Mouse (Mus musculus): ENCODE measurements around the gene Zfp114.

Gene Zfp114

DNA sequence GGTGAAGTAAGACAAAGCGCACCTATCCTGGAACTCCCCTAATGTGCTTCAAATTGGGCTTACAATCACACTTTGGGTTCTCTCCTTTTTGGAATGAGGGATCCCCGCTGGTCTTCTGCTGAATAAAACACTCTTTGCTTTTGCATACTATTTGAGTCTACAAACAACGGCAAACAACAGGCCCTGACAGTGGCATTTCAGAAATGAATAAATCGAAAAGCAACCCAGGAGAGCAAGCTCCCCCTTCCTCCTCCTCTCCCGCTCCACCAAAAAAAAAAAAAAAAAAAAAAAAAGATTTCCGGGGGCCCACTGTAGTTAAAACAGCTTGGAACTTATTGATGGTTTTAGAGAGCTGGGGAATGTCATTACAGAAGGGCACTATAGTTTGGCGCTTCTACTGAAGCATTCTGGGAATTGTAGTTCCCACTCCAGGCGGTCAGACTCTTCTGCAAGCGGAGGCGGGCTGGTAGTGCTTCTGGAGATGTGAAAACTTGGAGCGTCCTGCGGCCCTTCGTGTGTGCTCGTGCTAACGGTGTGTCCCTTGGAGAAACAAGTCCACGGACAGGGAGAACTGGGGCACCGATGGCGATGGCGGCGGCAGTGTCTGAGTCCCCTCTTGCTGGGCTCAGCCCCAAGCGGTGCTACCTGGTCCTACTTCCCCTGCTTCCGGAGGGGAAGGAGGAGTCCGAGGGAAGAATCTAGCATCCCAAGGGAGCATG is at the start of gene Zfp114:
Gene Zfp114 (plus strand): TSS at position 443 of the 719 bp plus-strand sequence.
- no peak for TF ChIP-seq GATA4 (IDR thresholded peaks at IDR 0.05; ENCODE audit: insufficient replicate concordance, low read length)

DNA sequence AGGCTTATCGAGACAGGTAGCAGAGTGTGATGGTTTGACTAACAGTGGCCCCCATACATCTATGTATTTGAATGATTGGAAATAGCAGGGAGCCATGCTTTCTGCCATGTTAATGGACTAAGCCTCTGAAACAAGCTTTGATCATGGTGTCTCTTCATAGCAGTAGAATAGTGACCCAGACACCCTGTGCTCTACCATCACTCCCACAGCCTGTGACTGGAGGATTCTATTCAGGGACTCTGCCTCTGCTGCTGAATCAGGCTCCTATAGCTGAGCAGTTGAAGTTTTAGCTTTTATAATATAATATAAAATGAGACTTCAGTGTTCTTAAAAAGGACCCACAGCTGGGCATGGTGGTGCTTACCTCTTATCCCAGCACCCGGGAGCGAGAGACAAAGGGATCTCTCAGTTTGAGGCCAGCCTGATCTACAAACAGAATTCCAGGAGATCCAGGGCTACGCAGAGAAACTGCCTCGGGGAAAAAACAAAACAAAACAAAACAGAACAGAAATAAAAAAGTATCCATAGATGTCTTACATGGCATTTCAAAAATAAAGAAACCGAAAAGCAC is 41.4 kb upstream of the Zfp114 start:
- TF ChIP-seq GATA4 (IDR thresholded peaks at IDR 0.05; ENCODE audit: insufficient replicate concordance, low read length): no peak

DNA sequence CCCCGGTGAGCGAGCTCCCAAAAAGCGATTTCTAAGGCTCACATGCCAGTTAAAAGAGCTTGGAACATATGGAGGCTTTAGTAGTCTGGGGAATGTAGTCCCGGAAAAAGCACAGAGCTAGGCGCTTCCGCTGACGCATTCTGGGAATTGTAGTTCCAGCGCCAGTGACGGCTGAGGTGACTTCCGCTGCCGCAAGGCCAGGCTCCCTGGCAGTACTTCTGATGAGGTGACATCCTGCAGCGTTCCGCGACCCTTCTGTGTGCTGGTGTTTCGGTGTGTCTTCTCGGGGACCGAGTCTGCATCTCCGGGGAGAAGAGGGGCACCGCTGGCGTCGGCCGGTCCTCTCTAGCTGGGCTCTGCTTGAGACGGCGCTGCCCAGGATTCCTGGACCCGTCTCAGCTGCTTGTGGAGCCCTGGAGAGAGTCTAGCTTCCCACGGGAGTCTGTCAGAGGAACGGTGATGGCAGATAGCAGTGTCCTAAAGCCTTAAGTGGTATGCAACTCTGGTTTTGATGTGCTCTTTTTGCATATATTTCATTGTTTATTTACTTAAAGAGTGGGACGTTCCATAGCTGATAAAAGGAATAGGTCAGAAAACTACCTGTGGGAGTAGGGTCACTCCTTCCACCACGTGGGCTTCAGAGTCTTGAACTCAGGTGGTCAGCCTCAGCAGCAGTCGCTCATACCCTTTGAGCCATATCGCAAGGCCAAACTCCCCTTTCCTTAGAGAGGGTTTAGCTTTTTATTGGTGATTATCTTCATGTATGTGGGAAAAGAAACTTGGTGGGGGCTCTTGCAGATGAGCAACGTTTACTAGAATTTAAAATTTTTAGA is 40.6 kb upstream of the Zfp114 start, which contains the start of gene Zfp235:
Gene Zfp235 (plus strand): TSS at position 174 of the 833 bp plus-strand sequence.
- no peak for TF ChIP-seq GATA4 (IDR thresholded peaks at IDR 0.05; ENCODE audit: insufficient replicate concordance, low read length)

DNA sequence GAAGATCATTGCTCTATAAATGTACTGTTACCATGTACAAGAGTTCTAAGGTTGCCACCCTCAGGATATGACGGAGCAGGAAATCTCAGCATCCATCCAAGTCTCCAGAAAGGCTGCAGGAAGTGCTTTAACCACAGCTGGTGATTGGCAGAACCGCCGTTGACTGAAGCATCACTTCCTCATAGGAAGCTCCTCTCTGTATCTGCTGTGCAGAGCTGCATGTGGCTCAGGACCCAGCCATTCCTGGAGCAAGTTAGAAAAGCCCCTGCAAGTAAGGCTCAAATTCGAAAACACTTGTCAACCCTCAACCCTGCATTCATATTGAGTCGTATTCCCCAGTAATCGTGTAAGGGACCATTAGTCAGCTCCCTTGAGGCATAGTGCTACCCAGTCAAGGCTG is 32.3 kb upstream of the Zfp114 start:
- no peak for TF ChIP-seq GATA4 (IDR thresholded peaks at IDR 0.05; ENCODE audit: insufficient replicate concordance, low read length)

DNA sequence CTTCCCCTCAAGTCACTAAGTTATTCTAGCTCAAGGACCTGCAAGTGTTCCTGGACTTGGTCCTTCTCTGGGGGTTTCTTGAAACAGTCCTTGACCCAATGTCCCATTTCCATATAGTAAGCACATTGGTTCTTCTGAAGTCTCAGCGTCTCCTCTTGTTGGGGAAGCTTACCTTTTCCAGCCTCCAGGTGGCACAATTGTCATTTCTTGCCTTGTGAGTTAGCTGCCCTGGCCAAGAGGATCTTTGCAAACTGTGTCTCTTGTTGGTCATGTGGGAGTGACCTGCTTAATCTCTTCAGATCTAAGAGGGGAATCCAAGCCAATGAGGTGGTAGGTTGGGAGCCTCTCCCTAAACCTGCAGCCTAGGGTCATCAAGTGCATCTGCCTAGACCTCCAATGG is 21.6 kb upstream of the Zfp114 start:
- TF ChIP-seq GATA4 (IDR thresholded peaks at IDR 0.05; ENCODE audit: insufficient replicate concordance, low read length): no peak

DNA sequence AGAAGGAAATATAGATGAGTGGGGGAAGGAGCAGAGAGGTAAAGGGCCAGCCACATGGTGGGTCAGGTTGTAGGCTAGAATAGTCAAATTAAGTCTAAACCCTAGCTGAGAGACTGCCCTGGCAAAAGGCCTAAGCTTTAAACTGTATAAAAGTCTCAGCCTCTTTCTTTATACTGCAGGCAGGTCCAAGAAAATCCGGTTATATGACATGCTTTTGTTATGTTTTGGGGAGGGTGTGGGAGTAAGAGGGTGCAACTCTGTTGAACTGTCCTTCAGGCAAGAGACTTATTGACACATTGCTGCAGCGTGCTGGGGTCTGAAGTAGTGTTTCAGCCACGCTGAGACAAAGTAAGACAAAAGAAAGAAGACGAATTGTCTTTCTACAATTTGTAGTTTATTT is 2.7 kb upstream of the Zfp114 start:
- no peak for TF ChIP-seq GATA4 (IDR thresholded peaks at IDR 0.05; ENCODE audit: insufficient replicate concordance, low read length)

DNA sequence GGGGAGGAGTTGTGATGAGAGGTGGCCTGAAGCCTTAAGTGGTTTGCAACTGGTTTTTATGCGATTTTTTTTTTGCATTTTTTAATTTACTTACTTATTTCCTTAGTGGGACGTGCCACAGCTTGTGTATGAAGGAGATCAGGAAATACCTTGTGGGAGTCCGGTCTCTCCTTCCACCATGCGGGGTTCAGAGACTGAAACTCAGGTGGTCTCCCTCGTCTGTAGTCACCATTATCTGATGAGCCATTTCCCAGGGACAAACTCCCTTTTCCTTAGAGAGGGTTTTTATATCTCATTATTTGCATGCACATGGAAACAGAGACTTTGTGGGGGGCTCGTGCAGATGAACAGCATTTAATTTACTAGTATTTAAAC is 464 bp downstream of the Zfp114 start:
- no peak for TF ChIP-seq GATA4 (IDR thresholded peaks at IDR 0.05; ENCODE audit: insufficient replicate concordance, low read length)

DNA sequence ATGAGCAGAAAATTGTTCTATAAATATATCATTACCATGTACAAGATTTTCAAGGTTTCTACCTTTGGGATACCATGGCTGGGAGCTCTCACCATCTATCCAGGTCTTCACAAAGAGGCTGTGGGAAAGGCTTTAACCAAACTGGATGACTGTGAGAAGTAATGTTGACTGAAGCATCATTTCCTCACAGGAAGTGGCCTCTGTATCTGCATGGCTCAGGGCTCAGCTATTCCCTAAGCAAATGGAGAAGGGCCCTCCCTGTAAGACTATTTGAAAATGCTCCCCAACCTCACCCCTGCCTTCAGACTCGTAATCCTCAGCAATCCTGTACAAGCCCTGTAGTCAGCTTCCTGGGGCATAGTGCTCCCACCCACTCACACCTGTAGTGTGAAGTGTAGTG is 12.8 kb downstream of the Zfp114 start:
- TF ChIP-seq GATA4 (IDR thresholded peaks at IDR 0.05; ENCODE audit: insufficient replicate concordance, low read length): no peak

DNA sequence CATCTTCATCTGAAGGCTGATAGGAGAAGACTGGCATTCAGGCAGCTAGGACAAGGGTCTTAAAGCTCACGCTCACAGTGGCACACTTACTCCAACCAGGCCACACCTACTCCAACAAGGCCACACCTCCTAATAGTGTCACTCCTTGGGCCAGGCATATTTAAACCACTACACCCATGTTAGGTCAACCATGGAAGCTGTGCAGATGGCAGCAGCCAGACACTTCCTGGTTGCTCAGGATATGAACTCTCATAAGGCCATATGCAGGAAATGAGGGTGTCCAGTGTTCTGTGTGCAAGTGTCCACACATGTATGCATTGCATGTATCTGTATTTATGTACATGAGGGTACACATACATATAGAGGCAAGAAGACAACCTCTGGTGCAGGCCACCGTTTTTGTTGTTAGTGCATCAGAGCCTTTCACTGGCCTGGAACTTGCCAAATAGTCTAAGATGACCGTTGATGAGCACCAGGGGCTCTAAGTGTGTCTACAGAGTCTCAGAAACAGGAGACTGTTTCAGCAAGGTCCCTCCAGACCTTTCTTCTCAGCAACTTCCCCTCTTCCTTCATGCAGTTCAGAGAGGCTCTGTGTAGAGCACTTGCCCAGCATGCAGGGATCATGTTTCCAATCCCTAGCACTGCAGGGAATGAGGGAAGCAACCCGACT is 14.2 kb downstream of the Zfp114 start:
- no peak for TF ChIP-seq GATA4 (IDR thresholded peaks at IDR 0.05; ENCODE audit: insufficient replicate concordance, low read length)

DNA sequence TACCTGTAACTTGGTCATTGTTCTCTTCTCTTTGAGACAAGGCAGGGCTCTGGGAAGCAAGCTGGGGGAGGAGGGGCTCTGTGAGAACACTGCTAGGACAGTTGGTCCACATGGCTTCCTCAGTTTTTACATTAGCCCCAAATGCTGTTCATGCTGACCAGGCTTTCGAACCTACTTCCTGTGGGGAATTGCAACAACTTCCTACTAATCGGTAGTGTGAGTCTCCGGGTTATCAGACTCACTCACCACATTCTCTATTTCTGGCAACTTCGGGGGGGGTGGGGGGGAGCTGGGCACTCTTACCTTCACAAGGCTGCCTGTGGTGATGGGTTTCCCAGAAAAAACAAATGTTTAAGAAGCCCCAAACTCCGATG is 14.7 kb downstream of the Zfp114 start:
- TF ChIP-seq GATA4 (IDR thresholded peaks at IDR 0.05; ENCODE audit: insufficient replicate concordance, low read length): no peak

DNA sequence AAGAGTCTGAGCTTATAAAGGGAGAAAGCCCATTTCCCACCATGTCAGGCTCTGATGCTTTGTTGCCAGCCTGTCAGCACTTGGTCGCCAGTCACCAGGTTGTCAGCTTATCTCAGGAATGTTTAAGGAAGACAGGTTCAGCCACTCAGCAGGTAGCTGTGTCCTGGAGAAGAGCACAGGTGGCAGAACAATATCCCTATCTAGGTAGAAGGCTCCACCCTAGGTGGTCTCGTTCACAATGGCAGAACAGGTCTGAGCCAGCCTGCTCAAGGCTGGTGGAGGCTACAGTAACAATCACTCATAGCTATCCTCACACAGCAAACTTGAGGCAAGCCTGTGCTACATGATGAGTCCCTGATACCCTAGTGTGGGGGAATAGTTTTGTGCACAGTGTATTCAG is 16.5 kb downstream of the Zfp114 start:
- TF ChIP-seq GATA4 (IDR thresholded peaks at IDR 0.05; ENCODE audit: insufficient replicate concordance, low read length): no peak

DNA sequence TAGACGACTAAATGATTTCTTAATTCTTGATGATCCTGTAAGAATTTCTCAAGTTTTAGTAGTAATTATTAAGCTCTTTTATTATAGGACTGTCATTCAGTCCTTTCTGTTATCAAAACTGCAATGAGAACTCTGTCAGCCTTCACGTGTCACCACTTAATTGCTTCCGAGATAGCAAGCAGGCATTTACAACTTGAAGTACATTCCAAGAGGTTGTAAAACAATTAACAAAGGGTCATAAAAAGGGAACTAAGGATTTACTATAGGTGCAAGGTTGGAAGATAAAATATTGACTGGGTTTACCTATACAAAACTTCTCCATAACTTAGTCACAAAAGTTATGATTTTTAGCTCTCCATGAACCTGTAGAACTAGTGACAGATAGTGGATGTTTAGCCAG is 18.3 kb downstream of the Zfp114 start:
- TF ChIP-seq GATA4 (IDR thresholded peaks at IDR 0.05; ENCODE audit: insufficient replicate concordance, low read length): no peak

DNA sequence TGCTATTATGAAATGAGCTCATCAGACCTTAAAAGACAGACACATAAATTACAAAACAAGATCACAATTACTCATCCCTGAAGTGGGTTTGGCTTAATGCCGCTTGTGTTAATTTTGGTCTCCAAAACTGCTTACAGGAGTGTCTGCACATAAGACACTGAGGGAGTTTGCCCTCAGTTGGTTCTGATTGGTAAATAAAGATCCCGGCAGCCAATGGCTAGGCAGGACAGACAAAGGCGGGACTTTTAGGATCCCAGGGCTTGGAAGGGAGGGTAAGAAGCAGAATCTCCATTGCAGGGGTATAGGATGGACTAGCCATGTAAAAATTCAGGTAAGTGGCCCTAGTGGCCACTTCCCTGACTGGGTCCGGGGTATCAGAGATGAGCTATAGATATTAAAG is 22.1 kb downstream of the Zfp114 start:
- no peak for TF ChIP-seq GATA4 (IDR thresholded peaks at IDR 0.05; ENCODE audit: insufficient replicate concordance, low read length)

DNA sequence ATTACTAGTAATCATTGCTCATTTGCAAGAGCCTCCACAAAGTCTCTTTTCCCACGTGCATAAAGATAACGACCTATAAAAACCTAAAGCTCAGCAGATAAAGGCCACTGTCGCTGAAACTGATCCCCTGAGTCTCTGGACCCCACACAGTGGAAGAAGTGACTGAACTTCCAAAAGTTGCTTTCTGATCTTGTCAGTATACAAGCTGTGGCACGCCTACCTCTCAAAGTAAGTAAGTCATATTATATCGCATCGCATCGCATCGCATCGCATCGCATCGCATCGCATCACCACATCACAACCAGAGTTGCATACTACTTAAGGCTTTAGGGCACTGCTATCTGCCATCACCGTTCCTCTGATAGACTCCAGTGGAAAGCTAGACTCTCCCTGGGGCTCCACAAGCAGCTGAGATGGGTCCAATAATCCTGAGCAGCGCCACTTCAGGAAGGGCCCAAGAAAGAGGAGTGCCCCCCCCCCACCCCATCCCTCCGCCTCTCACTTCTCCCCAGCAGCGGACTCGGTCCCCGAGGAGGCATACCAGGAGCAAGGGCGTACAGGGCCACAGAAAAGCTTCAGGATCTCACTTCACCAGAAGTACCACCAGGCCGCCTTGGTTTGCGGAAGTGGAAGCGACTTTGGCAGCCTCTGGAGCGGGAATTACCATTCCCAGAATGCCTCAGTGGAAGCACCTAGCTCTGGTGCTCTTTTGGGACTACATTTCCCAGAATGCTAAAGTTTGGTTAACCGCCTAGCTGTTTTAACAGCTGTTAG is 32.8 kb downstream of the Zfp114 start:
- no peak for TF ChIP-seq GATA4 (IDR thresholded peaks at IDR 0.05; ENCODE audit: insufficient replicate concordance, low read length)

Data from liver, adult (tissue).